Mouse (Mus musculus) kidney, adult 2 months (tissue): ENCODE measurements at regions not wholly inside any gene's neighbourhood (a gene's known extent, or its start where the extent isn't known, plus 50 kb on each side); places are given as distances from the start of the nearest gene placed in this dataset.

Experiments used
- CTCF ChIP-seq: fragments of 200-500 bp; conservative IDR thresholded peaks from 2 replicates; pipeline ENCODE4 v1.5.1; 2011; ENCODE audit warnings: low read depth, mild to moderate bottlenecking, control low read depth, low read length, moderate library complexity, mixed read lengths; ENCODE audit not compliant: insufficient read depth, insufficient read length
- POLR2A ChIP-seq: fragments of 200-500 bp; IDR thresholded peaks from one replicate; pipeline ENCODE4 v1.6.1; 2011; ENCODE audit warnings: low read depth, low read length, control low read depth

- TF ChIP-seq CTCF (no peak), POLR2A (no peak)
These were observed 260.1 kb upstream of the Cdh4 start for GRCm38 (mm10) chr2:179182123-179182522.
